In genomic region chr14:119007103-119007951, GRCm38 (mm10) we compare ENCODE assay signal across 8 mouse cellular contexts.
A peak's percentile ranks its signal among the peaks of the same experiment; 100 is the strongest.
DNase-seq lines count a peak whose midpoint lies in the region; ATAC-seq and TF ChIP-seq lines count a peak whose summit lies in the region.

No protein-coding gene starts in this region.

- H3K4me1 ChIP-seq in lung, adult 2 months (ENCODE audit: control insufficient read depth, insufficient read depth, low read length) = no peaks in the 10 kb centered on the region

- ATAC-seq in neutrophil, adult 5-6 weeks (ENCODE audit: extremely low read depth, insufficient number of reproducible peaks, low FRiP score, poor library complexity, severe bottlenecking) = peak; percentile 99

- WGBS in lung, adult 2 months = under 1% methylated on average over 13 of the region's 13 CpGs

- peak overlapping the region; percentile 70 for H3K4me3 ChIP-seq in layer of hippocampus, adult 2 months
- peak overlapping the region; percentile 73 for H3K4me3 ChIP-seq in lung, adult 2 months (replicated peaks; ENCODE audit: extremely low read depth, low read depth, low read length)

- no peak for TF ChIP-seq CTCF in layer of hippocampus, adult 2 months (conservative IDR thresholded peaks at IDR 0.05)
- no peak for TF ChIP-seq CTCF in lung, adult 2 months (IDR thresholded peaks at IDR 0.05; ENCODE audit: insufficient read depth, low read length)

- TF ChIP-seq POLR2A in lung, adult 2 months (IDR thresholded peaks at IDR 0.05; ENCODE audit: borderline replicate concordance, extremely low read depth, low read depth, low read length) = peak; percentile 83; the same call in 1 of the 2 replicates

- peak; percentile 98 for DNase-seq in Muller cell, postnatal 12 days (ENCODE audit: inconsistent ontology term)
- peak; percentile 100 for DNase-seq in cerebellum, adult 9-10 months
- peak; percentile 99 for DNase-seq in forelimb bud, embryonic 11.5 days (ENCODE audit: low read depth, low spot score)
- peak; percentile 98 for DNase-seq in heart, postnatal 4 days
- peak; percentile 97 for DNase-seq in layer of hippocampus, adult 2 months (ENCODE audit: low spot score in 2 of 2)
- peak; percentile 97 for DNase-seq in lung, adult 2 months
- peak; percentile 96 for DNase-seq in testis, postnatal 14 days (ENCODE audit: low spot score)

- H3K27ac ChIP-seq in layer of hippocampus, adult 2 months = peak overlapping the region; percentile 85

Comparison
In these comparisons a context has a peak if more than half of its experiments do, and no peak if none do; other contexts are left out.
1. Peak in every context shown above with its lines: DNase-seq, ATAC-seq, H3K4me3 ChIP-seq and H3K27ac ChIP-seq.